Mouse (Mus musculus): ENCODE results near the gene Mllt10. TPM values are rescaled to one million over a fixed set of nuclear protein-coding genes. Genes with fewer than 3 reads are reported as not detected.
A peak's percentile ranks its signal among the peaks of the same experiment; 100 is the strongest.

The Mllt10 gene
- total and polyA plus RNA-seq, 3 experiments, result 23.2 to 44.6 (median 42.8) TPM

- DNase-seq, result no peak
Measured at GRCm38 (mm10) chr2:18034371-18035250, 20.4 kb upstream of the Mllt10 start.

GRCm38 (mm10) chr2:18037491-18037890, 17.5 kb upstream of the Mllt10 start, which contains the start of gene A930004D18Rik:
A930004D18Rik (minus strand) TSS chr2:18037737.
- no peak for DNase-seq

GRCm38 (mm10) chr2:18038141-18038752, 16.8 kb upstream of the Mllt10 start:
- no peak for DNase-seq

- no peak for DNase-seq
Measured at GRCm38 (mm10) chr2:18038895-18039371, 16.1 kb upstream of the Mllt10 start.

- DNase-seq, result no peak
Measured at GRCm38 (mm10) chr2:18039566-18040290, 15.3 kb upstream of the Mllt10 start.

- DNase-seq, result no peak
Measured at GRCm38 (mm10) chr2:18040347-18041160, 14.5 kb upstream of the Mllt10 start.

- no peak for DNase-seq
Measured at GRCm38 (mm10) chr2:18041199-18041885, 13.7 kb upstream of the Mllt10 start.

- DNase-seq, result no peak
Measured at GRCm38 (mm10) chr2:18045143-18045780, 9.8 kb upstream of the Mllt10 start.

GRCm38 (mm10) chr2:18045781-18046181, 9.3 kb upstream of the Mllt10 start:
- DNase-seq, result no peak

- no peak for DNase-seq
Measured at GRCm38 (mm10) chr2:18046186-18046585, 8.9 kb upstream of the Mllt10 start.

- DNase-seq, result peak; percentile 81
Measured at GRCm38 (mm10) chr2:18046758-18047645, 8.0 kb upstream of the Mllt10 start.

- peak; percentile 86 for DNase-seq
Measured at GRCm38 (mm10) chr2:18047646-18048452, 7.2 kb upstream of the Mllt10 start.

- peak; percentile 78 for DNase-seq
Measured at GRCm38 (mm10) chr2:18048453-18049075, 6.5 kb upstream of the Mllt10 start, which contains the start of gene Skida1. Skida1 (minus strand) TSS chr2:18049051.

- DNase-seq, result peak; percentile 65
Measured at GRCm38 (mm10) chr2:18049279-18049821, 5.7 kb upstream of the Mllt10 start.

GRCm38 (mm10) chr2:18050018-18050417, 5.0 kb upstream of the Mllt10 start:
- no peak for DNase-seq

GRCm38 (mm10) chr2:18050541-18050985, 4.5 kb upstream of the Mllt10 start:
- DNase-seq, result peak; percentile 56
